Mouse (Mus musculus) small intestine, adult 2 months (tissue): ENCODE results near the gene Nop9.

ENCODE experiments used
- CTCF ChIP-seq: fragments of 200-500 bp; IDR thresholded peaks from 2 replicates; pipeline ENCODE4 v1.5.1; 2012; ENCODE audit warnings: low read depth, mild to moderate bottlenecking, control low read depth, inconsistent platforms, low read length, moderate library complexity, mixed read lengths; ENCODE audit not compliant: insufficient replicate concordance, insufficient read length; ENCODE audit errors: extremely low read depth
- POLR2A ChIP-seq: fragments of 200-500 bp; IDR thresholded peaks from 2 replicates; pipeline ENCODE4 v1.6.1; 2012; ENCODE audit warnings: low read depth, mild to moderate bottlenecking, control low read depth, inconsistent platforms, low read length, moderate library complexity

DNA sequence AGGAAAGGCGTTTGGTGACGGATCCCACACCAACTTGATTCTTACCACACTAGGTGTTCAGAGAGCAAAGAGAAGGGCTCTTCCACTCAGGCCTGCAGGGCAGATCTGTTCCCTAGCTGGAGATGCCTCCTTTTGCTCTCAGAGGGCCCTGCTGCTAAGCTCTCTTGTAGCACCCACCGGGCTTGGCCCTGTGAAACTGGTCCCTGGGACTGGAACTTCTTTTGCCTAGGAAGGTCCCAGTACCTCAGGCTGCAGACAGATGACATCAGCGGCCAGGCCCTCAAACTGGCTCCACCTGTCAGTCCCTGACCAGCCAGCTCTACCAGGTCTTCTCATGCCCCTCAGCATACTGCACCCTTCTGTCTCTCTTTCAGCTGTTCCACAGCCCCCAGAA lies 31.8 kb upstream of the Nop9 start, which contains the start of gene Tgm1:
- TF ChIP-seq POLR2A (no peak), CTCF (no peak)
